Mouse (Mus musculus) lung, postnatal 36 days (tissue): Measurements from ENCODE around the gene Cbr2.
"Not testable (repeated sequence)": the region's sequence is repeated elsewhere in the genome, so short reads cannot be mapped to it uniquely, and the experiment has no call there.

Source experiments
- DNase-seq: peaks from one replicate; pipeline ENCODE4 v3.0.0; 2022; ENCODE audit warnings: mixed read lengths

Cbr2 gene

DNA sequence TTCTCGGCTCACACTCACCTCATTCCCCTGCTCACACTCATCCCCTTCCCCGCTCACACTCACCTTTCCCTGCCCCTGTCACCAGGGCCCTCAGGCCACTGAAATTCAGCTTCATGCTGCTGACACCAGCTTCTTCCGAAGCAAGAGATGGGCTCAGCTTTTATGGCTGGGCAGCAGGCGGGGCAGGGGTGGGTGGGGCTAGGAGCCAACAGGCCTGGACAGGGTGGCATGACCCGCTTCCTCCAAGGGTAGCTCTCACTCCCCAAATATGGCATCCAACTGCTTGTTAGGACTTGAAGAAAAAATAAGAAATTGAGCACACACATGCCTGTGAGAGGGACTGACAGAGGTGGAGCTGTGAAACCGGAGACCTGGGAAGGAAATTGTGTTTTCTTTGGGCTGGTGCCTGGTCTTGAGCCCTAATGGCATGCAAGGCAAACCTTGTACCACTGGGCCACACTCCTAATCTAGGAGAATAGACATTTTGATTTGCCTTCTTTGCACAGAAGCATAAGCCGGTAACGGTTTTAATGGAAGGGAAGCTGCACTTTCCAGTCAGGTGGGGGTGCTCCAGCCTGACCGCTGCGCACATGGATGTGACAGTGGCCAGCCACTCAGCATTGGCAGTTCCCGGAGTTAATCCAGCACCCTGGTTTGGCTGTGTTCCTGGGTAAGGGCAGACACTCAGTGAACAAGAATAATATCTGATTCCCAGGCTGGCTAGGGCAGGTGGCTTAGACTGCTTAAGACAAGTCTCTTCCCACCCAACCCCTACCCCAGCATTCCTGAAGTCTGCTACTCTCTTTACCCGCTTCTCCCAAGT, at the start of gene Cbr2:
Cbr2 (minus strand) TSS at position 257 of the 823 bp plus-strand sequence.
- peak; percentile 79 for DNase-seq

DNA sequence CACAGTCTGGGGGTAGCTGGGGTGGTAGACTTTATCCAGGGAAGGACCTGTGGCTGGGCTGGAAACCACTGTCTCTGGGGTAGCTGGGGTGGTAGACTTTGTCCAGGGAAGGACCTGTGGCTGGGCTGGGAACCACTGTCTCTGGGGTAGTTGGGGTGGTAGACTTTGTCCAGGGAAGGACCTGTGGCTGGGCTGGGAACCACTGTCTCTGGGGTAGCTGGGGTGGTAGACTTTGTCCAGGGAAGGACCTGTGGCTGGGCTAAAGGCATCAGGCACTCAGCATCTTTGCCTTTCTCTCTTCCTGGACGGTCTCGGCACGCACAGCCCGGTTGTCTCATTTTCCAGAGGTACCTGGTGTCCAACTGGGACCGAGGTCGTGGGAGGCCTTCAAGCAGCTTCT, 49.4 kb upstream of the Cbr2 start:
- not testable (repeated sequence) for DNase-seq

DNA sequence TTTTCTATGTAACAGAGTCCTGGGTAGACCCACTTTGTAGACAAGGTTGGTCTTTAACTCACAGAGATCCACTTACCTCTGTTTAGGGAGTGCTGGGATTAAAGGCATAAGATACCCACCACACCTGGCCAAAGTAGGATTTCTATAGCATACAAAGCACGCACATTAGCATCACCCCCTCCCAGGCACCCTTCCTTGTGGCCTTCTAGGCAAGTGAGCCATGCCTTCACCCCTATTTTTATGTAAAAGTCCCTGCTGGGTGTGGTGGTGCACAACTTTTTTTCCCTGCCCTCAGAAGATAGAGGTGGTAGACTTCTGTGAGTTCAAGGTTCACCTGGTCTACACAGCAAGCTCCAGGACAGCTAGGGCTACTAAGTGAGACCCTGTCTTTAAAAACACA, 48.0 kb upstream of the Cbr2 start:
- DNase-seq = no peak

DNA sequence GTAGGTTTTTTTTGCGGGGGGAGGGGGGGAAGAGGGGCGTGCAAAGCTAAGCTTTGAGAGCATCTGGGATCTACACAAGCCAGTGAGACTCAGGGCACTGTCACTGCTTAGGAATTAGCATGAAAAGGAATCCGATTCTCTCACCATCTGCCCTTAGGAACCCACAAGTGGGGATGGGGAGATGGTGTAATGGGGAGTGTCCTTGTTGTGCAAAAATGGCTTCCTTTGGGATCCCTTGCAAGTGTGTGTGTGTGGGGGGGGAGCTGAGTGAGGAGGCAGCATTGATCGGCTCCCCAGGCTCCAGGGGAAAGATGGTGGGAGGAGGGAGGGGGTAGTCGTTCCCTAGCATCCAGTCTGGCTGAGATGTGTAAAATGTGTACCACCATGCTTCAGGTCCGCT, 45.2 kb upstream of the Cbr2 start:
- no peak for DNase-seq

DNA sequence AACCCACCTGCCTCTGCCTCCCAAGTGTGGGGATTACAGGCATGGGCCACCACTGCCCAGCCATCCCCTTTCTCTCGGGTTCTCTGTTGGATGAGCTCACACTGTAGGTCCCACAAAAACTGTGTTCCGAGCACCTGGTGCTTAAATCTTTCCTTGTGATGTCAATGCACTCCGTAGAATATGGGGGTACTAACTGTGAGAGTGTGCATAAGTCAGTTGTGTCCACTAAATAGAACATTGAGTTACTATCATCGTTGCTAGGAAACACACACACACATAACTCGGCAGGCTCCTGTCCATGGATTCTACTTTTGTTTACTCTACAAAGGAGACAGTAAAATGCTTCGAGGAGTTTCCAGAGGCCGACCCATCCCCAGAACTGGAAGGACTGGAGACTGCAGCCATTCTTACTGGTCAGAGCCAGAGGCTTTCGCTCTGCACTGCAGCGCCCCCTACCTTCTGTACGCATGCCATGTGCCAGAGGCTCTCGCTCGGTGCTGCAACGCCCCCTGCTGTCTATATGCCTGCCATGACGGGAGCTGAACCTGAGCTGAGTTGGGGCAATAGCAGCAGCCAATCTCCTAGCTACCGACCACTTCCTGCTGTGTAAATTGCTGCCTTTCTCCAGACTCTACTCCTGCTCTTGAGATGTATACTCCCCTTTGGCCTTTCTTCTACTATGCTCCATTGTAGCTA, 44.0 kb upstream of the Cbr2 start:
- DNase-seq = peak; percentile 96

DNA sequence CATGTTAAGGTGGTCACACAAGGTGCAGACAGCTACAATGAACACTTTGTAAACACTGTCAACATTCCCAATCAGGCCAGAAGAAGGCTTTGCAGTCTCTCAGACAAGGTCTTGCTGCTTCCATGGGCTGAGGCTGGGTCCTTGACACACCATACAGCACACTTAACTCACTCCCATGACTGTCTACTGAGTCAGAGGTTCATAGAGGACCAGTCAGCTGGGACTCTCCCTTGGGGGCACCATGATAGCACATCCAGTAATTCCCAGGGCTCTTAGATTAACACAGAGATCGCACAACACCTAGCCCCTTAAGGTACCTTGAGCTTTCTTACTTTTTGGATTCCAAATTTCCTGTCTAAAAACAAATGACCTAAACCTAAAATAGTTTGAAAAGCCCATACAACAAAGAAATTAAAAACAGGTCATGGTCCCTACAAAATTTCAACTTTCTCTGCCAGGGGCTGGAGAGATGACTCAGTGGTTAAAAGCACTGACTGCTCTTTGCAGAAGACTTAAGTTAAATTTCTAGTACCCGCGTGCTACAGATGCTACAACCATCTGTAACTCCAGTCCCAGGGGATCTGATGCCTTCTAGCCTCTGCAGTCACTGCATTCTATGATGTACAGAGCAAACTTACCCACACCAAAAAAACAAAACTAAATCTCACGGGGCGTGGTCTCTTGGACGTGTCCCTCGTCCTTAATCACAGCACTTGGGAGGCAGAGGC, 41.7 kb upstream of the Cbr2 start:
- DNase-seq = no peak

DNA sequence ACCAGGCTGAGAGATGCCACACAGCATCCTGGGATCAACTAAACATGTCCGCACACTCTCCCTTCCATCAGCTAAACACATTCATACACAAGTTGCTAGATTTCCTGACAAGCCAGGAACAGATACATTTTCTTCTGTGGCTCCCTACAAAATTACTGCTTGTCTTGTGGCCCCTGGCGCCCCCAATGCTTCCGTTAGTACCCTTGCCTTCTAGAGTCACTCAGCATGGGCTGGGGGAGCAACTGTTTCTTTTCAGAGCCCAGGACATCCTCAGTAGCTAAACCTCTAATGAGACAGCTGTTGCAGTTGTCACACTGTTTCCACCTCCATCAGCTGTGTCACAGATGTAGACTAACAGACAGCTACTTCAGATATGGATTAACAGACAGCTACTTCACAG, 40.8 kb upstream of the Cbr2 start:
- DNase-seq = no peak

DNA sequence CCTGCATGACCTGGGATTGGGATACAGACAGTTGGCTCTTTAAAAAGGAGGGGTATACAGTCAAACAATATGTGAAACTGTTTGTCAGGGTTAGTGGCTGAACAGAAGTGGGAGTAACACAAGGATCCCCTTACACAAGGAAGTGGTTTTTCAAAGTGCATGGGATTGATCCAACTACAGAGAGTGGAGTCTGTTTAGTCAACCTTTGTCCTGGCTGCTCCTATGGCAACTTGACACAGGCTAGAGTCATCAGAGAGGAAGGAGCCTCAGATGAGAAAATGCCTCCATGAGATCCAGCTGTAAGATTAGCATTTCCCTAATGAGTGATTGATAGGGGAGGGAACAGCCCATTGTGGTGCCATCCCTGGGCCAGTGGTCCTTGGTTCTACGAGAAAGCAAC, 36.3 kb upstream of the Cbr2 start:
- peak; percentile 58 for DNase-seq

DNA sequence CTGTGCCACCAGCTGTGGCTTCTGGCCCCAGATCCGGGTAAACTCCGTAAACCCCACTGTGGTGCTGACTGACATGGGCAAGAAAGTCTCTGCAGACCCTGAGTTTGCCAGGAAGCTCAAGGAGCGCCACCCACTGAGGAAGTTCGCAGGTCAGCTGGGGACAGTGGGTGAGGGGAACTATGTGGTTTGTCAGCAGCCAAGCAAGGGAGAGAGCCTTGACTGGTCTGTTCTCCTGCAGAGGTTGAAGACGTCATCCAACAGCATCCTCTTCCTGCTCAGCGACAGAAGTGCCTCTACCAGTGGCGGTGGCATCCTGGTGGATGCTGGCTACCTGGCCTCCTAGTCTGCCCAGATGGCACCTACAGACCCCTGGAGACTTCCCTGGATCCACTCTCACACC, 35.1 kb upstream of the Cbr2 start:
- not testable (repeated sequence) for DNase-seq

DNA sequence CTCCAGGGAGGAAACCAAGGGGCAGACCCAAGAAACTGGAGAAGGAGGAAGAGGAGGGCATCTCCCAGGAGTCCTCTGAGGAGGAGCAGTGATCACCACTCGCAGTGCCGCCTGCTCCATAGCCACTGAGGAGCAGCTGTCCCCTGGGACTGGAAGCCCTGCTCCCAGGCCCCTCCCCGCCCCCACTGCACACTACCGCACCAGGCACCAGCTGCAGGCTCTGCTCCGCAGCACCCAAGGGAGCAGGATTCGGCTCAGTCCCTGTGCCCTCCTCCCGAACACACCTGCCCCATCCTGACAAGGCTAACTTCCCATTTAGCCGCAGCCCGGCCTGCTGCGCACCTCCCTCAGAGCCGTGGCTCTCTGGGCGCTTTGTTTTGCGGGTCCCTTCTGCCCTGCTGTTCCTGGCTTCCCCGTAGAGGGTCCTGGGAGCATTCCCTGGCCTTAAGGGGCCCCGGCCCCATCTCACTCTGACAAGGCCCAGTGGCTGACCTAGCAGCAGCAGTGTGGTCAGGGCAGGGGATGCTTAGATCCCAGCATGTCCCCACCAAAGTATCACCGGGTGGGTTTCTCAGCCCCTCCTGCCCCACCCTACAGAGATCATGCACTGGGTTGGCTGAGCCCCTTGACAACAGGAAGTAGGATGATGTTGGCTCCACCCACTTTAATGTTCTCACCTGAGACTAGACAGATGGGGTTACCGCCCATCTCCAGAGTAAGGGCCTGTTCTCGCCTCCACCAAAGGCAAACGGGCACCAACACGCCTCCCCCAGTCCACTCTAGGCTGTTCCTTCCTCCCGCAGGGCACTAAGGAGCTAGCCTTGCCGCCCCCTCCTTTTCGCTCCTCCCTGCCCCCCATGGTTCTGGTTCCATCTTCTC, 31.4 kb upstream of the Cbr2 start:
- not testable (repeated sequence) for DNase-seq

DNA sequence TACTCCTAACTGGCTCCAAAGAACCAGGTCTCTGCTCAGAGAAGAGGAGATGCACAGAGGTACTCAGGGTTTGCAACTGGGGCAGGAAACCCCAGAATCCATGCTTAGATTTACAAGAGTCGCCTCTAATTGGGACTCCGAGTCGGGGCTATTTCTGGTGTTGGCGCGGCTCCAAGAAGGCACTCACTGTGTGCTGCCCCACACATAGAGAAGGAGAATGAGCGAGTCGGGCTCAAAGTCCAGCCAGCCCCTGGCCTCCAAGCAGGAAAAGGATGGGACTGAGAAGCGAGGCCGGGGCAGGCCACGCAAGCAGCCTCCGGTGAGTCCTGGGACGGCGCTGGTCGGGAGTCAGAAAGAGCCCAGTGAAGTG, 30.7 kb upstream of the Cbr2 start, which contains the start of gene Hmga1b:
Hmga1b (plus strand) TSS at position 123 of the 370 bp plus-strand sequence.
- DNase-seq = not testable (repeated sequence)

DNA sequence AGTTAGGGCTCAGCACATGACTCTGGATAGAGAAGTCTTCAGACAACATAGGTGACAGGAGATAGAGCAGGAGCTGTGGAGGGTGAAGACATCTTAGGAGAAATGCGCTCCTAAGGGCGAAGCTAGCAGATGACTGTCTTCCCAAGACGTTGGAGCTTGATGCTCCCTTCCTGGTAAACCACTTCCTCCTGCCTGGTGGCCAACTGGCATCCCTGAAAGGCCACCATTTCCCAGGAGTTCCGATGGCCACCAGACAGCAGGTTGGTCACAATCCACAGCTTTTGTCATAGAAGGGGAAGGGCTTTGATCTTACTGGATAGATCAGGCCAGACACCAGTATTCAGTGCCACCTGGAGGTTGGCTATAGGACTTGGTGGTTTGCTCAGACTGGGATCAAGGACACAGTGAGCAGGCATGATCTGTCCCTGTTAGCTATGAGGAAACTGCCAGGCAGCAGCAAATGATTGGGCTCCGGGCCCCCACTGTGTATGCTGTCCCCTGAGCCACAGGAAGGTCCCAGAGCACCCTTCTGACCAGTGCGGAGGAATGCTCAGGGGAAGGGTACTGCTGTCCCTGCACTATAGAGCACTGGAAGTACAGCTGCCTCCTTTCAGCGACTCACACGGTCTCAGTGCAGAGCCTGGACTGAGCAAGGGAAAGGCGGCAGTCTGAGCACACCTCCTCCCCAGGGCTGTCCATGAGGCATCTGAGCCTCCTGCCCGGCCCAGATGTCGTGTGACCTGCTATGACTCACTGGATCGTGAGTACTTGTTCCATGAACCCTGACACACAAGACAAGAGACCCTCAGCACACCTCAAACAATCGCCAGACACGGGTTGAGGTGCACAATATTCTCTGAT, 30.1 kb upstream of the Cbr2 start:
- no peak for DNase-seq

DNA sequence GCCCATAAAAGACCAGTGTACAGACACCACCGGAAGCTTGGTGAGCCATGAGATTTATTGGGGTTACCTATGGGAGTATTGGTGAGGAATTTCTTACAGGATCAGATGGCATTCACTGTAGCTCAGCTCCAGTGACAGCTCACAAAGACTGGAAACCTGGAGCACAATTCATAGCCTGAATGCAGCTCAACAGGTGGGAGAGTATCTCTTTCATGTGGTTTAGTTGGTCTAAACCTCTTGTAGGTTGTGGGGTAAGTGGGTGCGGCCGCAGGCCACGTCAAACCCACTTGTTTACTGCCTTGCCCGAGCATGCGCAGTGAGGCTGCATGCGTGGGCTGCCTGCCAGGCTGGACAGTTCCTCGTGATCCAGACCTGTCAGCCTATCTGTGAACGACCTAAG, 28.3 kb upstream of the Cbr2 start:
- DNase-seq = no peak

DNA sequence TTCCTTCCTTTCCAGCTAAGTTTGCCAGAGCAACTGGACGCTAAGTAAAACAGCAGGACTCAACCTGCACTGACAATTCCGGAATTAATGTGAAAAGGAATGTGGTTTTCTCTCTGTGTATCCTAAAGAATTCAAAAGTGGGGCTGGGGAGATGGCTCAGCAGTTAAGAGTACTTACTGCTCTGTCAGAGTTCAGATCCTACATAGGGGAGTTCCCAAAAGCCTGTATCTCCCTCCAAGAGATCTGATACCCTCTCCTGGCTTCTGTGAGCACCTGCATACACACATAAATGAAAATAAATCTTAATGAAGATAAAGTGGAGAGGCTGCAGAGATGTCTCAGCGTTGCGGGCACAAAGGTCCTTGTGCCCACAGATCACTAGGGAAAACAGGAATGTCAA, 19.7 kb upstream of the Cbr2 start:
- no peak for DNase-seq

DNA sequence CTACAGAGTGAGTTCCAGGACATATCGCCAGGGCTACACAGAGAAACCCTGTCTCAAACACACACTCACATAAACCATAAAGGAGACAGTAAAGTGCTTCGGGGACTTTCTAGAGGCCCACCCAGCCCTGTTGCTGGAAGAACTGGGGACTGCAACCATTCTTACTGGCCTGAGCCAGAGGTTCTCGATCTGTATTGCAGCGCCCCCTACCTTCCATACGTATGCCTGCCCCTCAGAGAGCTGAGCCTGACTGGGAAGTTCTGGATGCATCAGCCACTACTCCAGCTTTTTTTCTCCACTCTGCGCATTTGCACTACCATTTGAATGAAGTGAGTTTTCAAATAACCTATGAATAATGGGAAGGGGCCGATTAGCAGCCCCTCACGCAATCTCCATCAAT, 17.5 kb upstream of the Cbr2 start:
- peak; percentile 79 for DNase-seq

DNA sequence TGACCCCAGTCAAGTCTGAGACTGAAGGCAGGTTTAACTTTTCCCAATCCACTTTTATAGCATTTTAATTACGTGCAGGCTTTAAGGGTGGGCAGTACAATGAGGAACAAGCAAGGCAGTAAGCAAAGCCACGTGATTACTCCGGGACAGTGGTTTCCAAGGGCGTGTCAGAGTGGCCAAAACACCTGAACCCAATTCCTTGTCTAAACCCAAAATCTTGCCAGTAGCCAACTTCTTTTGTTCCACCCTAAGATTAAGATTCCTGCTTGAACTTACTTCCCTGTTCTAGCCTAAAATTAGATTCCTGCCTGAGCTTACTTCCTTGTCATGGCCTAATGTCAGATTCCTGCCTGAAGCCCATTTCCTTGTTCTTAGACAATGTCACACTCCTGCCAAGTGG, 16.1 kb upstream of the Cbr2 start:
- DNase-seq = peak; percentile 60

DNA sequence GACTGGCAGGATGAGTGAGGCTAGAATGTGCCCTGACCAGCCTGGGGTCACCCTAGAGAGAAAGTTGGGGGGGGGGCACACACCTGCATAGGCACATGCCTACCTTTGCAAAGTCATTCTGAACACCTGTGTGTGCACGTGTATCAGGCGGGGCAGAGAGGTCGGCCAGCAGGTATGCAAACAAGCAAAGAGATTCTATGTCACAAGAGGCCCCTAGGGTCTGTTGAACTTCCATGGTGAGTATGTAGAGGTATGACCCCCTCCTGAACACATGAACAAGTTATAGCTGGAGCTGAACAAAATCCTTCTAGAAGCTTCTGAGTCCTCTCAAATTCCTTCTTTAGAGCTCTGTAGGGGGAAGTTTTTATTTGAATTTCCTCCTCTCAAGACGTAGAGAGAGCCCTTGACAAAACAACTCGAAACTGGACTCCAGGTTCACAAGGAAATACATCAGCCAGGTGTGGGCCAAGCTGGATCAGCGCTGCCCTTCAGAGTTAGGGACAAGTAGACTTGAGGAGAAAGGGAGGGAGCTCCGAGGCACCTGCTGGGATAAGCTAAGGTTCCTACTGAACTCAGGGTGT, 12.3 kb upstream of the Cbr2 start:
- peak; percentile 91 for DNase-seq

DNA sequence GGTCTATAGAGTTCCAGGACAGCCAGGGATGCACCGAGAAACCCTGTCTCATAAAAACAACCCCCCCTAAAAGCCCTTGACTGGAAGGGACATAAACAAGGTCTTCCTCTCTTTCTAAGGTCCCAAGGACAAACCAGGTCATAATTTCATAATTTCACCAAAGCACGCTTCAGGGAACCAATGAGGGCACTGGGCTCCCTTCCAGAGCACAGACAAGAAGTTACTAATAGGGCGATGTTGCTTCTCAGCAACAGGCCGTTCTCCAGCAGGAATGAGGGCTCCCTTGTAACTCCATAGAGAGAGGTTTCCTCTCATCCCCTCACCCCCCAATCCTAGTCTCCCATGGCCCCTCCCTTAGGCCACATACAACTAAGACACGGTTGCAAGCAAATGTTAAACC, 9.1 kb upstream of the Cbr2 start:
- no peak for DNase-seq

DNA sequence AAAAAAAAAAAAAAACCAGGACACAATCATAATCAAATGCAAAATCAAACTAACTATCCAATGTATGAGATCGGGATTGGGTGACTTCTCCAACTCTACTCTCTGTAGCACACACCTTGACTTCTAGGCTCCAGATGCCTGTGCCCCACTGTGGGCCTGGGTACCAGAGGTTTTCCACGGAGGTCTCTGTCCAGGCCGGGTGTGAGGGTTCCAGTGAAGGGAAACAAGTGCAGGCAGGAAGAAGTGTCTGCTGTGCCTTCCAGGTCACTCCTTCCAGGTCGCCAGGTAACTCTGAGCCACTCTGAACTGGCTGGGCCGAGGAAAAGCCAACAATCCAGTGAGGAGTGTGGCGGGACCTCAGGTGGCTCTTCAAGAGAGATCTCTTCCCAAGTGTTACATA, 4.5 kb upstream of the Cbr2 start:
- no peak for DNase-seq

DNA sequence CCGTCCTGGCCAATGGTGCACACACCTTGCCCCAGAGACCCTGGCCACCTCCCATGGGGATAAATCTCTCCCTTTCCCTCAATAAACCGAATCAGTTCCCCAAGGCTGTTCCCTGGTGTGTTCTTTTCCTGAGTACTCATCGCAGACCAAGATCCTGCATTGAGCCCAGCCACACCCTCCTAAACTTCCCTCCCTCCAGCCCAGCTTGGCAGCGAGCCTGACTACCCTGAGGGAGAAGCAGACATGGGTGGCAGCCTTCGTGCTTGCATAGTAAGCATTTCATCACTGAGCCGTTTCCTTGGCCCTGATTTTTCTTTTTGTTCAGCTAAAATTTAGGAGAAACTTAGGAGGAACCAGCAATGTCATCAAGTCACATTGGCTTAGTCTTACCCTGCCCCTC, 1.6 kb upstream of the Cbr2 start:
- peak; percentile 86 for DNase-seq

DNA sequence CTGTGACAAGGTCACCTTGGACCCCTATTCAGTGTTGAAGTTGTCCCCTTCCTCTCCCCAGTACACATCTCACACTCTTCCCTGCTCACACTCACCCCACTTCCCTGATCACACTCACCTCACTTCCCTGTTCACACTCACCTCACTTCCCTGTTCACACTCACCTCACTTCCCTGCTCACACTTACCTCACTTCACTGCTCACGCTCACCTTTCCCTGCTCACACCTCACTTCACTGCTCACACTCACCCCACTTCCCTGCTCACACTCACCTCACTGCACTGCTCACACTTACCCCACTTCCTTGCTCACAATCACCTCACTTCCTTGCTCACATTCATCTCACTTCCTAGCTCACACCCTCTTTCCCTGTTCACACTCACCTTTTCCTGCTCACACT, 519 bp downstream of the Cbr2 start:
- no peak for DNase-seq
